Mouse (Mus musculus) CH12.LX (cell line): Measurements from ENCODE around the gene Zdhhc19.

Experiments used
- CTCF ChIP-seq, 2 experiments: IDR thresholded peaks in 1 of 2; conservative IDR thresholded peaks in 1 of 2; 2 replicates each; pipeline ENCODE4 v1.5.1; 2011 to 2012; ENCODE audit warnings: low read depth in 2 of 2, low read length in 2 of 2, improper control_type of control experiment in 1 of 2, inconsistent platforms in 1 of 2, mild to moderate bottlenecking in 1 of 2, moderate library complexity in 1 of 2
- EP300 ChIP-seq: IDR thresholded peaks from 2 replicates; pipeline ENCODE4 v1.6.1; 2011; ENCODE audit warnings: low read length, improper control_type of control experiment
- MAFK ChIP-seq: IDR thresholded peaks from 2 replicates; pipeline ENCODE4 v1.6.1; 2011; ENCODE audit warnings: low read length, improper control_type of control experiment; ENCODE audit not compliant: insufficient replicate concordance
- MEF2A ChIP-seq: IDR thresholded peaks from 2 replicates; pipeline ENCODE4 v1.6.1; 2014; ENCODE audit warnings: low read depth, mild to moderate bottlenecking, inconsistent platforms, low read length, improper control_type of control experiment, borderline replicate concordance
- NELFE ChIP-seq: IDR thresholded peaks from 2 replicates; pipeline ENCODE4 v1.6.1; 2011; ENCODE audit warnings: low read depth, low read length, improper control_type of control experiment
- TCF12 ChIP-seq: IDR thresholded peaks from 2 replicates; pipeline ENCODE4 v1.6.1; 2014; ENCODE audit warnings: low read depth, mild to moderate bottlenecking, inconsistent platforms, low read length, improper control_type of control experiment

GRCm38 (mm10) chr16:32508506-32509065 is 12.5 kb downstream of the Zdhhc19 start:
- TF ChIP-seq NELFE (no peak), CTCF (conservative IDR thresholded peaks at IDR 0.05 in 1 of 2, IDR thresholded peaks at IDR 0.05 in 1 of 2; ENCODE audit: low read depth in 2 of 2, low read length in 2 of 2) (no peak), TCF12 (no peak), EP300 (no peak), MAFK (no peak), MEF2A (no peak)
